In the genomic region with DNA sequence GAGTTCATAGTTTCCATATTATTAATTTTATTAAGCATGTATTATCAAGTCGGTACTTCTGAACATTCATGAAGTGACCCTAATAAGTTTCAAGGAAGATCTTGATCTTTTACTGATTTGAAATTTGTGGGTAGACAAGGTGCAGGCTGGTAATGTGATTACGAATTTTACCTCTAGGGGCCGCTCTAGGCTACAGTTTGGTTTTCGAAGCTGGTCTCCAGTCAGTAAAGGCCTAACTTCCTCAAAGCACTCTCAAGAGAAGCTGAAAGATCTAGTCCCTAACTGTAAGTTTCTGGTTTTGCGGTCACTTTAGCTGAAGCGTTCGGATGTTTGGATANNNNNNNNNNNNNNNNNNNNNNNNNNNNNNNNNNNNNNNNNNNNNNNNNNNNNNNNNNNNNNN, we compare ENCODE assay signal across 9 mouse cellular contexts.
A peak's percentile ranks its signal among the peaks of the same experiment; 100 is the strongest.
DNase-seq lines count a peak whose midpoint lies in the region; ATAC-seq and TF ChIP-seq lines count a peak whose summit lies in the region.
"Had no signal": no experiment of that assay in that cellular context is flagged by ENCODE, and none has a peak within 500 bp of the region (broad histone marks: within the 10 kb centered on the region; RNA-seq: fewer than 3 reads in every experiment).

No protein-coding gene starts in this region.

- H3K9ac ChIP-seq in forebrain, postnatal 0 days = no peak overlapping the region
- H3K9ac ChIP-seq in stomach, postnatal 0 days (ENCODE audit: low read length) = no peak overlapping the region
- H3K9ac ChIP-seq: limb, embryonic 12.5 days had no signal

- peak; percentile 28 for TF ChIP-seq CTCF in C2C12 (IDR thresholded peaks at IDR 0.05; ENCODE audit: control insufficient read depth, insufficient read depth, insufficient read length)
- TF ChIP-seq CTCF in forebrain, postnatal 0 days (IDR thresholded peaks at IDR 0.05; ENCODE audit: low read depth) = peak; percentile 75
- TF ChIP-seq CTCF in stomach, postnatal 0 days (IDR thresholded peaks at IDR 0.05; ENCODE audit: low read depth) = peak; percentile 76

- TF ChIP-seq EP300 in stomach, postnatal 0 days (optimal IDR thresholded peaks at IDR 0.05) = no peak

- H3ac ChIP-seq in C2C12 (ENCODE audit: control insufficient read depth, insufficient read length, low read depth) = no peak overlapping the region

- no peak; the same call in 1 of the 2 replicates for ATAC-seq in forebrain, postnatal 0 days
- no peak; the same call in 1 of the 2 replicates for ATAC-seq in stomach, postnatal 0 days (ENCODE audit: low FRiP score, low TSS enrichment)

- no peaks in the 10 kb centered on the region for H3K79me2 ChIP-seq in C2C12 (ENCODE audit: control insufficient read depth, insufficient read depth)

- no peak overlapping the region for H3K4me3 ChIP-seq in C2C12 (ENCODE audit: insufficient read depth, poor library complexity, severe bottlenecking)
- no peak overlapping the region for H3K4me3 ChIP-seq in forebrain, postnatal 0 days (ENCODE audit: low read depth, low read length)
- no peak overlapping the region for H3K4me3 ChIP-seq in stomach, postnatal 0 days (ENCODE audit: low read depth, low read length)
- H3K4me3 ChIP-seq: limb, embryonic 12.5 days had no signal

- H3K9me3 ChIP-seq in forebrain, postnatal 0 days (ENCODE audit: low read length) = no peaks in the 10 kb centered on the region
- no peaks in the 10 kb centered on the region for H3K9me3 ChIP-seq in stomach, postnatal 0 days (ENCODE audit: control insufficient read depth, low read length)
- H3K9me3 ChIP-seq: limb, embryonic 12.5 days had no signal

- H3K36me3 ChIP-seq in C2C12 (ENCODE audit: control insufficient read depth, insufficient read depth) = no peaks in the 10 kb centered on the region
- H3K36me3 ChIP-seq in forebrain, postnatal 0 days (ENCODE audit: insufficient read depth) = no peaks in the 10 kb centered on the region
- H3K36me3 ChIP-seq in stomach, postnatal 0 days (ENCODE audit: control insufficient read depth, insufficient read depth, low read length) = no peaks in the 10 kb centered on the region
- H3K36me3 ChIP-seq: limb, embryonic 12.5 days had no signal

- H3K27ac ChIP-seq in forebrain, postnatal 0 days (ENCODE audit: low read depth, low read length) = no peak overlapping the region
- no peak overlapping the region for H3K27ac ChIP-seq in stomach, postnatal 0 days (replicated peaks)
- H3K27ac ChIP-seq: limb, embryonic 12.5 days had no signal

- peak; percentile 4 to 5 for DNase-seq in heart, adult 9 months (ENCODE audit: low spot score in 2 of 2)
- no peak for DNase-seq in heart, adult 11 months
- peak; percentile 8 for DNase-seq in cerebellum, adult 11-12 months
- peak; percentile 81 for DNase-seq in forebrain, postnatal 0 days
- peak; percentile 25 to 85 for DNase-seq in layer of hippocampus, adult 18-20 months (ENCODE audit: low spot score in 2 of 2)
- peak; percentile 14 for DNase-seq in lung, postnatal 25 days (ENCODE audit: low spot score)
- peak; percentile 55 for DNase-seq in stomach, postnatal 0 days (ENCODE audit: low spot score)

- WGBS in forebrain, postnatal 0 days = 24% methylated on average over 7 of the region's 7 CpGs
- 28% methylated on average over 7 of the region's 7 CpGs for WGBS in stomach, postnatal 0 days

- H3K79me3 ChIP-seq in C2C12 (ENCODE audit: low read depth) = no peaks in the 10 kb centered on the region

- no peaks in the 10 kb centered on the region for H3K4me1 ChIP-seq in forebrain, postnatal 0 days (ENCODE audit: insufficient read depth)
- no peaks in the 10 kb centered on the region for H3K4me1 ChIP-seq in stomach, postnatal 0 days (replicated peaks; ENCODE audit: control insufficient read depth, insufficient read depth)

- no peaks in the 10 kb centered on the region for H3K27me3 ChIP-seq in C2C12 (ENCODE audit: control insufficient read depth, insufficient read depth, insufficient read length)
- no peaks in the 10 kb centered on the region for H3K27me3 ChIP-seq in forebrain, postnatal 0 days (ENCODE audit: insufficient read depth, low read length)
- no peaks in the 10 kb centered on the region for H3K27me3 ChIP-seq in stomach, postnatal 0 days (ENCODE audit: control insufficient read depth, insufficient read depth, low read length)

- no peak overlapping the region for H3K4me2 ChIP-seq in forebrain, postnatal 0 days (ENCODE audit: low read depth)
- H3K4me2 ChIP-seq in stomach, postnatal 0 days (replicated peaks; ENCODE audit: low read depth) = no peak overlapping the region
- H3K4me2 ChIP-seq: limb, embryonic 12.5 days had no signal

TF ChIP-seq in C2C12, 6 proteins besides CTCF, POLR2A, EP300 and RAD21:
- TF ChIP-seq FOSL1 (IDR thresholded peaks at IDR 0.05; ENCODE audit: insufficient read depth, low read length, poor library complexity, severe bottlenecking) = no peak
- no peak for TF ChIP-seq CEBPB (IDR thresholded peaks at IDR 0.05; ENCODE audit: low read depth)
- no peak for TF ChIP-seq USF1 (IDR thresholded peaks at IDR 0.05; ENCODE audit: low read depth)
- TF ChIP-seq MYOG (IDR thresholded peaks at IDR 0.05; ENCODE audit: control insufficient read depth, extremely low read depth, insufficient read length) = no peak
- no peak for TF ChIP-seq MAX (IDR thresholded peaks at IDR 0.05)
- TF ChIP-seq MYOD1 (IDR thresholded peaks at IDR 0.05; ENCODE audit: control insufficient read depth, insufficient read length, low read depth) = no peak
